Mouse (Mus musculus) spleen, postnatal 10 days (tissue): ENCODE measurements around the gene Zbtb32.

Source experiments
- DNase-seq, 2 experiments: peaks; one replicate each; pipeline ENCODE4 v3.0.0; 2021 to 2022; ENCODE audit warnings: low spot score in 2 of 2

Gene Zbtb32

DNA sequence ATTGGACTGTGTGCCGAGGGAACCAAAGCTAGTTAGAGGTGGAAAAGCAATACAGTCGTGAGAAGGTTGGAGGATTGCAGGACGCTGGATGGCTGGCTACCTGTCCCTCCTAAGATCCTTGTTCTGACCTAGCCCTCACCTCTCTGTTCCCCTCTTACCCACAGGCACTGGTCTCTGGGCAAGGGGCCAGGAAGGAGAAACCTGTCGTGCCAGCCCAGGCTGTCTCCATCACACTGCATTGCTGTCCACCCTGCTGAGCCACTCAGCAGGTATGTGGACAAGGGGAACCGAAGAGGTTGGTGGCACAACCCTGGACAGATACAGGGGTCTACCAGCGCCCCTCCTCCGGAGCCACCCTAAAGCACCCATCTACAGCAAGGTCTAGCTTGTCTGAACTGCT lies 1.9 kb upstream of the Zbtb32 start:
- no peak for DNase-seq

DNA sequence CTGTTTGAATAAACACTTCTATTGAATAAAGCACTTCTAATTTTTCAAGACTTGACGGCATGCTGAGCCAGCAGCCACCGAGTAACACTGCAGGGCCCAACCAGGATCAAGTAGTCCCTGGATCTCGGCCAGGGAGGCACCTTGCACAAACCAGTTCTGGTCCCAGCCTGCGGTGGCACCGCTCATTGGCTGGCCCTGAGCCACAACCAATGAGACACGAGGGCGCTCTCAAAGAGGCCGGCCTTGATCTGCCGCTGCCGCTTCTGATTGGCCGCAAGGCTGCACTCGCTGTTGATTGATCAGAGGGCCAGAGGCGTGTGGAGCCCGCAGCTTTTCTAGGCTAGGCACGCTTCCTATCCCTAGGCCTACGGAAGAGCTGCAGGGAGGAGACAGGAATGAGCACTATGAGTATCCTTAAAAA lies 1.2 kb upstream of the Zbtb32 start:
- DNase-seq: peak; percentile 53 to 86

- no peak for DNase-seq
These were observed 1.9 kb downstream of the Zbtb32 start for GRCm38 (mm10) chr7:30596811-30597210.

GRCm38 (mm10) chr7:30596093-30596492 lies 2.6 kb downstream of the Zbtb32 start:
- no peak for DNase-seq

- DNase-seq: no peak
These were observed 4.1 kb downstream of the Zbtb32 start for GRCm38 (mm10) chr7:30594510-30595024.

DNA sequence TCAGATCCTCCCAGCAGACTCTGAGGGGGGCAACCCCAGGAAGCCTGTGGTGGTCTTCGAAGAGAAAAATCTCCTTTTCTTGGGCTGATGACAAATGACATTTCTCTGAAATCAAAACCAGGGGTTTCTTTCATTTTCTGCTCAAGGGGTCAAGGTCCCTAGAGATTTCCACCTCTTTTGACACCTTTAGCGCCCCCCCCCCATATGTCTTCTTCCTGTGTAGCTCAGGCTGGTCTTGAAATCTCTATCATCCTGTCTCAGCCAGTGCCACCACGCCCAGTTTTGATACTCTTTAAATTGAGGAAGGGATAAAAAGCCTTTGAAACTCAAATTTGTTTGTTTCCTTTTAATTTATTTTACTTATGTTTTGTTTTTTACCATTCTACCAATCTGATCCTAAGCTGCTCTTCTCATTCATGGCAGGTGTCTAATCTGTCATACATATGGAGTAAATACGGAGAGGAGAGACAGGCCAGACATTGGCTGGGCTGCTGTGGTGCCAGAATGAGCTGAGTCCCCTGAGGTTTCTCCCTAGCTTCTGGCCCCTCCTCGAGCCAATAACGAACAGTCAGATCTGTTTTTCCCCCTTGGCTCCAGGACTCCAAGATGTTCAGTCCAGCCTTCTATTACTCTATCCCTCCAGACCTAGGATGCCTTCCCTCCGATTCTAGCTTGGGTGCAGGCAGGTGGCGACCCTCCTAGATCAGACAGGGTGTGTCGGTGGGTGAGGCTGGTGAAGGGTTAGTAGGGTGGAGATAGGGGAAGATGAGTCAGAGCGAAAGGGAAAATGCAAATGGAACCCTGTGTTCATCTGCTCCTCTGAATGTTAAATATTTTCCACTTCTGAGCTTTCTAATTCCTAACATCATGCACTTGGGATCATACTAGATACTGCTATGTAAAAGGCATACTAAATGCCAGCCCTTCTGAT lies 4.9 kb downstream of the Zbtb32 start:
- no peak for DNase-seq

DNA sequence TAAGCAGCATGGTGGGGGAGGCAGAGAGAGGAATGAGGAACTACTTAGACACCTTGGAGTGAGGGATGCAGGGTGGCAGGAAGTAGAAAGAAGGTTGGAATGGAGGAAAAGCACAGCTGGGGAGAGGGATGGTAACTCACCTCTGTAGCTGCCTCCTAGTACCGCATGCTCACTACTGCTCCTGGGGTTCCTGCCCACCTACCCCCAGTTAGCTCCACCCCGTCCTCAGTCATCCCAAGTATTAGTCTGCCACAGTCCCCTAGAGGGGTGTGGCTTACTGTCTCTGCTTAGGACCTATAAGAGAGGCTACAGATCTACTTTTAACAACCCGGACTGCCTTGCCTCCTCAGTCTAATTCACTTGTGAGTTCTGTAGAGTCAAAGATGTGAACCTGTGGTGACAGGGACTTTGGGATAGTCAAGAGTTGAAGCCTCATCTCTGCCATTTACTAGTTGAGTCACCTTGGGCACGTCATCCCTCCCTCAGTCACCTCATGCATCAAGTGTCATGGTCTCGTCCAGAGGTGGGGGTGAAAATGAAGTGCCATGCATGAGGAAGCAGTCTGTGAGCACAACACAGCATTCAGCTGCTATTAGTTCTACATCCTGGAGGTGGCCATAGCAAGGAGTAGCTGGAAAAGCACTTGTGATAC lies 5.8 kb downstream of the Zbtb32 start:
- no peak for DNase-seq

- DNase-seq: no peak
These were observed 7.1 kb downstream of the Zbtb32 start for GRCm38 (mm10) chr7:30591605-30591951.

DNA sequence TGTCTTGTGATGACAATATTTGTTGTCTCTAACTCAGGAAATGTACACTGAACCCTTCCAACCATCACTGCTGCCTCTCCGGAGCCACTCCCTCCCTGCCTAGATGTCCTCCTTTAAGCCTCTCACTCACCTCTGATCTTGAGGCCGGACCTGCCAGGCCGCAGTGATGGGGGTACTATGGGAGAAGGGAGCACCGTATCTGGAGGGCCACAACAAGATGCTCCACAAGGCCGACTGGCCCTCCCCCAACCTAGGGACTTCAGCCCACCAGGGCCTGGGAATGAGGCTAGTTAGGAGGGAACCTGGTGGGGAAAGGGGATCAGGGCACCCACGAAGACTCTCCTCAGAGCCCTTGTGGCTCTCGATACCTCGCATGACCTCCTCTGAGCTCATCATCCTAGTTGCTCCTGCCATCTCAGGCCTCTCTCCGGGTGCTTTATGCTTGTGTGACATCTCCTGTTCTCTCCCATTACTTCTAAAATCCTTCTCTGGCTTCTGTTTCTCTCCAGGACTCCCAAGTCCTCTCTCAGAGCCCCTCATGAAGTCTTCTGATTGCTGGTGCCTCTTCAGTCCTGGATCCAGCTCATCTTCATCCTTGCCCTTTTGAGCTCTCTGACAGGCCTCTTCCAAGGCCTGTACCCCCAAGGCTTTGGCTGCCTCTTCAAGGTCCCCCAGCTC lies 7.6 kb downstream of the Zbtb32 start:
- DNase-seq: no peak

DNA sequence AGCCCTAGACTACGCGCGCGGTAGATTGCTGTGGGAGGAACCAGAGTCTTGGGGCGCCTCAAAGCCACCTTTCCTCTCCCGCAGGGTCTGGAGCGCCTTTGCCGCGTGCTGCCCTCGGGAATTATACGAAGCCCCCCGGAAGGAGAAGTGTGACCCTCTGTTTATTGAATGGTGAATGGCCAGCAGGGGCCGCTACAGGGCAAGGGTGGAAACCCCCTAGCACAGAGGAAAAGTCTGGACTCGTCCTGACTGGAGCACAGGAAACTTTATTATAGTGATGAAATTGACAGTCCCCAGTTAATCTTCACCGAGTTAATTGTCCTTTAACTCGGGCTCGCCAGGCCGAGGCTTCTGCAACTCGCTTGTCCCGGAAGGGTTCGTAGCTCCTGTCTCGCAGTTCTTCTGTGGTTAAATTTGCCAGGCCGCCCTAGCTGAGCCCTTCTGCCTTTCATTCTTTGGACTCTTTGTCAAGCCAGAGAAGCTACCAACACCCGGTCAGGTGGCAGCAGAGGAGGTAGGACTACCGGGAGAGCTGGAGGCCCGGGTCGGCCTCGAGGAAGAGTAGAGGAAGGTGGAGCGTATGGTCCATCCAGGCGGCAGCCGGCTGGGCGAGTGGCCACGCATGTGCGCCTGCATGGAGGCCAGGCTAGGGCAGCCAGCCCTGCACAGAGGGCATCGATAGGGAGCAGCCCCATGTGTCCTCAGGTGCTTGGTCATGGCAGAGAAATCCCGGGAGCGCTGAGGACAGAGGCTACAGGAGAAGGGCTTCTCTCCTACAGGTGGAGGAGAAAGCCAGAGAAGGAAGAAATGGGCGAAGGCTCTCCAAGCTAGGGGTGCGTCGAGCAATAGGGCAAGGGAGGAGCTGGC lies 9.0 kb downstream of the Zbtb32 start:
- DNase-seq: peak; percentile 86 to 91

DNA sequence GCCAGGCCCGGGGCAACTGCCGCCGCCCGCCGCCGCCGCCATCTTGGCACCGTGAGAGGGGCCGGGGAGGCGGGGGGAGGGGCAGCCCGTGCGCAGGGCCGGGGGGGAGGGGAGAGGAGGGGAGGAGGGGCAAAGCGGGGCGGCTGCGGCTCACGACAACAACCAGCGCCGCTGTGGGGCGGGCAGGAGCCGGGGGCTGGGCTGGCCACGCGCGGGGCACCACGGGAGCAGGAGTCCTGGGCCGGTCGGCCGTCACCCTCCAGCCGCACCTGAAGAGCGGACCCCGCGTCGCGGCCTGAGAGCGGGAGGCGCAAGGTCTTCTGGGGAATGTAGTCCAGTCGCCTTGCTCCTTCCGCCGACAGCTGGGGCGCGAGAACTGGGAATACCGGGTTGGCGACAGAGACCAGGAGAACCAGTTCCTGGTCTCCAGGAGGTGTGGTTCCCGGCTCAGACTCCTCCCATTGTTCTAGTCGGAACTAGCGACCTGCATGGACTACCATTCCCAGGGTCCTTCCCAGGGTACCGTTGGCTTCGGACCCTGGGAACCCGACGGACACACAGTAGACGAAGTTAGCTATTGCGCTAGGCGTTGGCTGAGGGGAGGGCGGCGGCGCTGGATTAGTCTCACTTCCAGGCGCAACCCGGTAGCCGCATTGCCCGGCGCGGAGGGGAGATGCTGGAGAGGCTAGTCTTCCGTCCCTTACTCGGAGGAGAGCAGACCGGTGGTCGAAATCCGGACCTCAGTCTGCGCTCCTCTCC lies 9.9 kb downstream of the Zbtb32 start, which contains the start of gene Kmt2b:
Gene Kmt2b, minus strand, starts transcription at position 51 of the 759 bp plus-strand sequence.
- peak; percentile 89 to 95 for DNase-seq

DNA sequence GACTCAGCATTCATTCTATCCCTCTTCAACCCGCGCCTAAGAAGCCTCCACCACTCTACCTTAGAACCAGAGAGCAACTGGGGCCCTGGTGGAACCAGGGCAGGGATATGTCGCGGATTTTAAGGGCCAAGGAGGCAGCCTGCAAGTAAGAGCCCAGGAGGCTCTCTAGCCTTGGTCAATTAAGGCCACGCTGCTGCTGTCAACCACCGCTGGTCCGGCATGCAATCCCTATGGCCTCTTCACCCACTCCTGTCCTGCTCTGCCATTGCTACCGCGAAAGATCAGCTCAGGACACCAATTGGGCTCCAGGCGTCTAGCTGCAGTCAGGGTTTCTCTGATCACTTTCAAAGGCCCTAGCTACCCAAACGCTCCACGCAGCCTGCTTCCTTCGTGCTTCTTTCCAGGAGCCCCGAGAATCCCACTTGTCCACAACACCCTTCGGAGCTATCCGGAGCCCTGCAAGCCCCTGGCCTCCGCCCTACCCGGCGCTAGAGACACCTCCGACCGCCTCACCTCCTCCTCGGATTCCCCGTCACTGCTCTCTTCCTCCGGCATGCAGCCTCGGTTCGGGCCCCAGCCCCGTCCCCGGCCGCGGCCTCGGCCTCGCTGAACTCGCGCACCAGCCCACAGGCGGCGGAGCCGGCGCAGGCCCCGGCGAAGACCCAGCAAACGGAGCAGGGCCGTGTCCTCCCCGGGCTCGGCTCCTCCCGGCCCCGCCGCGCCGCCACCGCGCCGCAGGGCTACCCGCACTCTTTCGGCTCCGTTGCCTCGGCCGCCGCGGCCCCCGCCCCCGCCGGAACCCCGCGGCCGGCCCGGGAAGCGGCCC lies 10.7 kb downstream of the Zbtb32 start:
- DNase-seq: peak; percentile 71 to 83

GRCm38 (mm10) chr7:30586455-30587020 lies 12.2 kb downstream of the Zbtb32 start:
- DNase-seq: no peak

GRCm38 (mm10) chr7:30585170-30585569 lies 13.5 kb downstream of the Zbtb32 start:
- DNase-seq: no peak

- DNase-seq: no peak
These were observed 14.4 kb downstream of the Zbtb32 start for GRCm38 (mm10) chr7:30584339-30584738.

DNA sequence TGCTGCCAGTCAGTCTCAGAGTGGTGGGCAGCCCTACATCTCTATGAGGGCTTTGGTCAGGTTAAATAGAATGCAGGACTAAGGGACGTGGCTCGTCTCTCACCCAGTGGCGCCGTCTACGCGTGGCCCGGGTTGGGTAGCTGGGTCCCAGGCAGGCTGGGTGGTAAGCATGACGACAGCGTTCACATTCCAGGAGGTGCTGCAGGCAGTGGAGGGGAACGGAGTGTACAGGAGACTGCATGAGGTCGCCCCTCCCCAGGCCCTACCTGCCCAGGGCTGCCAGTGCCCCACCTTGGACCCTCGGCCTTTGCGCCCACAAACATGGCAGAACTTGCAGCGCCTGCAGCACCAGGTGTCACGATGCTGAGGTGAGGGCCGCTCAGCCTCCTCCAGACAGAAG lies 17.2 kb downstream of the Zbtb32 start:
- DNase-seq: no peak

- DNase-seq: no peak
These were observed 18.8 kb downstream of the Zbtb32 start for GRCm38 (mm10) chr7:30579950-30580349.

DNA sequence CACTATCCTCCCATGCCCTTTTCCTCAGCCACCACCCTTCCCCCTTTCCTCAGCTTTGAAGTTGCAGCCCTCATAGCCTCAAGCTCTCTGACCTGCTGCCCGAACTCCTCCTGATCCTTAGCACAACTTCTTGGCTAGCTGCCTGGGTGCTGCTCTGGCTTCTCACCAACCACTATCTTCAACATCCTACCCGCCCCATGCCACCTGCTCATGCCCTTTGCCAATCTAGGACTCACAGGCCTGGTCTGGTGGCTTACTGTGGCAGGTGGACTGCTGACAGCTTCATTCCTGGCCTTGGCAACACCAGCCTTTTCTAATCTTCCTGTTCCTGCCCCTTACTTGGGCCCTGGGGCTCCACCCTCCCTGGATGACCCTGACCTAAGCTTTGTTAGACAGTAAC lies 25.7 kb downstream of the Zbtb32 start:
- peak in 1 of 2 experiments; percentile 82 for DNase-seq

GRCm38 (mm10) chr7:30572389-30572788 lies 26.3 kb downstream of the Zbtb32 start:
- DNase-seq: no peak
